Mouse (Mus musculus) liver, embryonic 11.5 days (tissue): ENCODE measurements around the gene Wdfy3. TPM values are rescaled to one million over a fixed set of nuclear protein-coding genes. Genes with fewer than 3 reads are reported as not detected.

Experiments used
- ATAC-seq: fragments of 200-750 bp; cut with Nextera tagmentation; replicated peaks from 2 replicates; pipeline ENCODE4 v1.8.0; 2017; ENCODE audit warnings: moderate number of reproducible peaks, mild to moderate bottlenecking, moderate TSS enrichment, moderate library complexity; ENCODE audit not compliant: low FRiP score
- DNase-seq: peaks from one replicate; pipeline ENCODE4 v3.0.0-alpha.2; 2017; ENCODE audit warnings: low spot score
- H3K27ac ChIP-seq: fragments of 300-500 bp; sonication (generic); 2 replicates; pipeline ENCODE4 v1.5.1; 2014; ENCODE audit warnings: mild to moderate bottlenecking, low read depth, low read length, control low read depth
- H3K27me3 ChIP-seq: fragments of 300-500 bp; sonication (generic); replicated peaks from 2 replicates; pipeline ENCODE4 v1.6.1; 2014; ENCODE audit warnings: low read length, mixed read lengths; ENCODE audit not compliant: control insufficient read depth, insufficient read depth
- H3K36me3 ChIP-seq: fragments of 300-500 bp; sonication (generic); 2 replicates; pipeline ENCODE4 v1.6.1; 2014; ENCODE audit warnings: mild to moderate bottlenecking, low read length, moderate library complexity, mixed read lengths; ENCODE audit not compliant: control insufficient read depth, insufficient read depth
- H3K4me1 ChIP-seq: fragments of 300-500 bp; sonication (generic); replicated peaks from 2 replicates; pipeline ENCODE4 v1.6.1; 2014; ENCODE audit warnings: low read length, mixed read lengths; ENCODE audit not compliant: control insufficient read depth, insufficient read depth
- H3K4me2 ChIP-seq: fragments of 300-500 bp; sonication (generic); 2 replicates; pipeline ENCODE4 v1.6.1; 2014; ENCODE audit warnings: mild to moderate bottlenecking, control low read depth, moderate library complexity
- H3K4me3 ChIP-seq: fragments of 300-500 bp; sonication (generic); 2 replicates; pipeline ENCODE4 v1.5.1; 2014; ENCODE audit warnings: low read depth, low read length, control low read depth
- H3K9ac ChIP-seq: fragments of 300-500 bp; sonication (generic); 2 replicates; pipeline ENCODE4 v1.6.1; 2014; ENCODE audit warnings: low read depth, low read length, control low read depth
- H3K9me3 ChIP-seq: fragments of 300-500 bp; sonication (generic); 2 replicates; pipeline ENCODE4 v1.6.1; 2016; ENCODE audit warnings: low read length, inconsistent platforms, mixed read lengths; ENCODE audit not compliant: control insufficient read depth
- WGBS: fragments of 180-500 bp; shearing (Covaris S2); extraction: QIAGEN DNeasy Blood & Tissue Kit; methylation state at CpG from one replicate; pipeline ENCODE4 v1.1.7; 2014; 5-methylcytosine and 5-hydroxymethylcytosine counted together
- polyA plus RNA-seq: library from polyadenylated mRNA; unstranded; fragments of >200 nt; fragmentation: Nextera tagmentation; extraction: Ambion mirVana; gene quantifications from 2 replicates; pipeline ENCODE4 v1.2.1, GENCODE M21; 2014

Wdfy3 gene
- polyA plus RNA-seq, 1 experiment from 2014 or later, result 12.7 TPM

GRCm38 (mm10) chr5:102090686-102091085 is 21.0 kb upstream of the Wdfy3 start:
- WGBS, result 71% methylated on average over 3 of the region's 3 CpGs
- no peak for ATAC-seq
- Histone ChIP-seq H3K4me1 (no peaks in the 10 kb centered on the region), H3K27ac (no peak overlapping the region), H3K9me3 (no peaks in the 10 kb centered on the region), H3K9ac (no peak overlapping the region), H3K27me3 (no peaks in the 10 kb centered on the region), H3K4me3 (no peak overlapping the region), H3K36me3 (no peaks in the 10 kb centered on the region), H3K4me2 (no peak overlapping the region)
- DNase-seq, result no peak

DNA sequence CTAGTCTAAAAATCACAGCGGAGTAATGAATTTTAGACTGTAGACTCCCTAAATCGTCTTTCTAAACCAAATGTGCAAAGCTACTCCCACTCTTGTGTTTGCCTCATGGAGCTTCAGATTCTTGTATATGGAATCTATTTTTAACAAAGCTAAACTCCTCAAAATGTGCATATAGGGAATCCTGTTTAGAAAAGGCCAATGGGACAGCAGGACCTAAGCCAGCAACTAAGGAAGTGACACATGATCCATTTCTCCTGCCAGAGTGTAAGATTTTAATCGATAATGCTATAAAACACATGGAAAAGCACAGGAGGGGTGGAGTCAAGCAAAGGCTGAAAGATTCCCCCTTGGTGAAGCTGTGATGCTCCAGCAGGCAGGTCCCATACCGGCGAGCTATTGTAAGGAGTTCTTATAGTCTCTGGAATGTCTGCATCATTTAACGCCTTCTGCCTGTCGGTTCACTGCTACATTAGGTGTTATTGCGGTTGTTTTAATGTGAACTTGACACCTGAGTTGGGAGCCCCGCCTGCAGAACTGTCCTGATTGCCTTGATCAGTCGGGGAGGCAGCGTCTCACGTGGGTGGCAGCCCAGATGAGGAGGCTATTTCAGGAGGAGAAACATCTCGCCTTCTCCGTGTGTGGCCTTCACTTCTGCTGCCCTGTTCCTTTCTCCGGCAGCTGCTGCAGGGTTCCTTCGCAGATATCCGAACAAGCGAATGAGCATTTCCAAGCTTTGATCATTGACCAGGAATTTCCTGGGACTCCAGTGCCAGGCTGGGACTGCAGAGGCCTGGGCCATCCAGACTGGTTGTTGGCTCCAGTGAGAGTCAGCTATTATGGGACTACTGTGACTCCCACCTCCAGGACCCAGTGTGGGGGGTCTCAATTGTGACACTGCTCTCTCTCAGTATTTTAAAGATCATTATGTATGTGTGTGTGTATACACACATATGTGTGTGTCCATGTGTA is 15.3 kb upstream of the Wdfy3 start:
- Histone ChIP-seq H3K9me3 (no peaks in the 10 kb centered on the region), H3K9ac (no peak overlapping the region), H3K4me3 (no peak overlapping the region), H3K36me3 (no peaks in the 10 kb centered on the region), H3K4me1 (no peaks in the 10 kb centered on the region), H3K27me3 (0 out of 2 replicates have a peak, but pooled peaks cover 3% of the 10 kb centered on the region), H3K27ac (no peak overlapping the region), H3K4me2 (no peak overlapping the region)
- DNase-seq (no peak), ATAC-seq (no peak)
- 41% methylated on average over 18 of the region's 18 CpGs for WGBS

GRCm38 (mm10) chr5:102074086-102074485 is 4.4 kb upstream of the Wdfy3 start:
- Histone ChIP-seq H3K27me3 (no peaks in the 10 kb centered on the region), H3K9me3 (no peaks in the 10 kb centered on the region), H3K4me2 (no peak overlapping the region), H3K27ac (no peak overlapping the region), H3K9ac (no peak overlapping the region), H3K36me3 (no peaks in the 10 kb centered on the region), H3K4me1 (0 out of 2 replicates have a peak, but pooled peaks cover 2% of the 10 kb centered on the region), H3K4me3 (no peak overlapping the region)
- 0% methylated on average over 1 of the region's 1 CpGs for WGBS
- DNase-seq (no peak), ATAC-seq (no peak)

DNA sequence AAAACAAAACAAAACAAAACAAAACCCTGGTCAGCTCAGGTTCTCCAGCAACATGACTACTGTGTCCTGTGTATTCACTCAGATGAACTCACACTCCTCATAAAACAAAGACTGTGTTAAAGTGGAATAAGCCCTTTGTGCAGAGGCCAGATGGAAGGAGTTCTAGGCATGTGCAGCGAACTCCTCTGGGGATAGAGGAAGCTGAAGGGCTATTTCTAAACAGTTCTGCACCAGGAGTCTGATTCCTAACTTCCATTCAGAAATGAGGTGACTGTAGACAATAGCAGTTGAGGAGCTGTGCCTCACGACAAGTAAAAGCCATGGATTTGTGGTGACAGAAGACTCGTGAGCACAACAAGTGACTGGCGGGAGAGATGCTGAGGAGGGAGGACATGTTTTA is 2.3 kb upstream of the Wdfy3 start:
- ATAC-seq (no peak), DNase-seq (no peak)
- 0 out of 2 replicates have a peak, but pooled peaks cover 4% of the 10 kb centered on the region for H3K4me1 ChIP-seq
- H3K36me3 ChIP-seq, result no peaks in the 10 kb centered on the region
- H3K4me2 ChIP-seq, result no peak overlapping the region
- no peak overlapping the region for H3K27ac ChIP-seq
- WGBS, result 70% methylated on average over 4 of the region's 4 CpGs
- no peaks in the 10 kb centered on the region for H3K27me3 ChIP-seq
- no peak overlapping the region for H3K9ac ChIP-seq
- no peaks in the 10 kb centered on the region for H3K9me3 ChIP-seq
- H3K4me3 ChIP-seq, result no peak overlapping the region

GRCm38 (mm10) chr5:102071241-102071640 is 1.5 kb upstream of the Wdfy3 start:
- Histone ChIP-seq H3K27me3 (no peaks in the 10 kb centered on the region), H3K9ac (no peak overlapping the region), H3K27ac (no peak overlapping the region), H3K36me3 (no peaks in the 10 kb centered on the region), H3K4me3 (no peak overlapping the region), H3K9me3 (no peaks in the 10 kb centered on the region), H3K4me1 (0 out of 2 replicates have a peak, but pooled peaks cover 4% of the 10 kb centered on the region), H3K4me2 (no peak overlapping the region; the same call in 1 of the 2 replicates)
- WGBS, result 44% methylated on average over 3 of the region's 3 CpGs
- ATAC-seq (no peak), DNase-seq (no peak)

DNA sequence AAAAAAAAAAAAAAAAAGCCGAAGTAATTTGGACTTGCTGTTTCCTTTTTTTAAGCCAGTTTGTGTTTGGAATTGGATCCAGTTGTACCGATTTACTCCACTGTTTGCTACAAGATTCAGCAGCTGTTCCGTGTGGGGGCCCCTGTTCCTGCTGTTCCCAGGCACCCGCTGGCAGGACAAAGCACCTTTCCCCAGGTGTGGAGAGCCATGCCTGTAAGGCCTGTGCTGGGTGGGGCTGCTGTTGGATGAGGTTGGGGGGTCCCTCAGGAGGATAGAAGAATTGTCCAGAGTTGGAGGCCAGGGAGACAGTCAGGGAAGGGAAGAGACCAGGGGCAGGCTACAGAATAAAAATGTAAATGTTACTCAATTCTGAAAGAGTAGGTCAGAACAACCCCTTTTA is 1.1 kb upstream of the Wdfy3 start:
- Histone ChIP-seq H3K4me1 (0 out of 2 replicates have a peak, but pooled peaks cover 4% of the 10 kb centered on the region), H3K4me2 (peak overlapping the region; percentile 86), H3K4me3 (peak overlapping the region; percentile 89; the same call in 1 of the 2 replicates), H3K9me3 (no peaks in the 10 kb centered on the region), H3K27me3 (no peaks in the 10 kb centered on the region), H3K36me3 (no peaks in the 10 kb centered on the region), H3K27ac (no peak overlapping the region), H3K9ac (no peak overlapping the region)
- WGBS, result 38% methylated on average over 4 of the region's 4 CpGs
- ATAC-seq (no peak), DNase-seq (no peak)

- Histone ChIP-seq H3K27me3 (no peaks in the 10 kb centered on the region), H3K4me1 (0 out of 2 replicates have a peak, but pooled peaks cover 6% of the 10 kb centered on the region), H3K9me3 (no peaks in the 10 kb centered on the region), H3K27ac (peak overlapping the region; percentile 83), H3K36me3 (no peaks in the 10 kb centered on the region), H3K4me2 (peak overlapping the region; percentile 86), H3K4me3 (peak overlapping the region; percentile 89), H3K9ac (peak overlapping the region; percentile 90)
- 16% methylated on average over 6 of the region's 6 CpGs for WGBS
- 0 out of 2 replicates have a peak, but pooled peaks have one; percentile 1 for ATAC-seq
- DNase-seq, result no peak
These were observed 670 bp upstream of the Wdfy3 start for GRCm38 (mm10) chr5:102070414-102070768.

DNA sequence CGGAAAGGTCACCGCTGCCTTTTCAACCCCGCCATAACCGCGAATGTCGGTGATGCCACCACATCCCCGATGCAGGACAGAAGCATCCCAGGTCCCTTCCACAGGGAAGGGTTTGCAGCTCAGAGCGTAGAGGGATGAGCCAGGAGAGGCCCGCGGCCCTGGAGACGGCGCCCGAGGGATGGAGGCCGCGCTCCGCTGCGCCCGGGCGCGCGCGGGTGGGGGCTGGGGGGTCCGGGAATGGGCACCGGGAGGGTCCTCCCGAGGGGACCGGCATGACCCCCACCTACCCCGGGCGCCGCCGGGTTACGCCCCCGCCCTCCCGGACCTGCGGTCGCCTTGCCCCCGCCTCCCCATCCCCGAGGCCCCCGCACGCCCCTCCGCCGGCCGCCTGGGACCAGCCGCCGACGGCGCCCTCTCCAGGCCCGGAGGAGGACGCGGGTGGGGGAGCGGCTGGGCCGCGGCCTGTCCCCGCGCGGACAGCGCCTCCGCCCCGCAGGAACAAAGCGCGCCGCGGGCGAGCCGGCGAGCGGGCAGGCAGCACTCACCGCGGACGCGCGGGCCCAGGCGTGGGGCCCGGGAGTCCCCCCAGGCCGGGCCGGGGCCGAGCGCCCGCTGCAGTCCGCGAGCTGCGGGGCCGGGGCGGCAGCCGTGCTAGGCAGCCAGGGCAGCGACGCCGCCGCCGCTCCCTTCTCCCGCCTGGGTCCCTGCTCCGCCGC is 512 bp downstream of the Wdfy3 start:
- ATAC-seq (peak; percentile 79), DNase-seq (no peak)
- Histone ChIP-seq H3K9me3 (no peaks in the 10 kb centered on the region), H3K27me3 (no peaks in the 10 kb centered on the region), H3K4me2 (peak overlapping the region; percentile 86), H3K27ac (peak overlapping the region; percentile 83), H3K36me3 (no peaks in the 10 kb centered on the region), H3K4me3 (peak overlapping the region; percentile 89), H3K4me1 (peaks cover 11% of the 10 kb centered on the region; the same call in 1 of the 2 replicates), H3K9ac (peak overlapping the region; percentile 90)
- under 1% methylated on average over 73 of the region's 92 CpGs for WGBS
